Mouse (Mus musculus): ENCODE measurements at regions not wholly inside any gene's neighbourhood (a gene's known extent, or its start where the extent isn't known, plus 50 kb on each side); places are given as distances from the start of the nearest gene placed in this dataset.

- TF ChIP-seq CTCF (IDR thresholded peaks at IDR 0.05; ENCODE audit: low read depth, low read length) = no peak
- TF ChIP-seq TAL1 (conservative IDR thresholded peaks at IDR 0.05; ENCODE audit: low read depth, low read length) = no peak
These were observed 216.5 kb upstream of the Foxq1 start for GRCm38 (mm10) chr13:31339386-31339785.
